In genomic region chr3:138763941-138764340, GRCm38 (mm10) we compare ENCODE assay signal across 23 mouse cellular contexts.
"Had no signal": no experiment of that assay in that cellular context is flagged by ENCODE, and none has a peak within 500 bp of the region (broad histone marks: within the 10 kb centered on the region; RNA-seq: fewer than 3 reads in every experiment).

No protein-coding gene starts in this region.

- H3K27me3 ChIP-seq: heart, embryonic 13.5 days; heart, embryonic 15.5 days; hindbrain, embryonic 13.5 days; hindbrain, embryonic 15.5 days; limb, embryonic 13.5 days; limb, embryonic 15.5 days; liver, embryonic 12.5 days had no signal

- H3K9me3 ChIP-seq: heart, embryonic 15.5 days; hindbrain, embryonic 13.5 days; hindbrain, embryonic 15.5 days; limb, embryonic 13.5 days; limb, embryonic 15.5 days; liver, embryonic 12.5 days had no signal

- H3K36me3 ChIP-seq: heart, embryonic 13.5 days; heart, embryonic 15.5 days; hindbrain, embryonic 13.5 days; hindbrain, embryonic 15.5 days; limb, embryonic 13.5 days; limb, embryonic 15.5 days; liver, embryonic 12.5 days had no signal

- H3K4me2 ChIP-seq: heart, embryonic 11.5 days; heart, embryonic 13.5 days; heart, embryonic 15.5 days; hindbrain, embryonic 13.5 days; hindbrain, embryonic 15.5 days; limb, embryonic 13.5 days; limb, embryonic 15.5 days; liver, embryonic 12.5 days had no signal

- H3K4me3 ChIP-seq: heart, adult 2 months; heart, embryonic 13.5 days; heart, embryonic 15.5 days; hindbrain, embryonic 13.5 days; hindbrain, embryonic 15.5 days; limb, embryonic 13.5 days; limb, embryonic 15.5 days; liver, embryonic 12.5 days had no signal

- H3K27ac ChIP-seq: heart, adult 2 months; heart, embryonic 13.5 days; heart, embryonic 15.5 days; hindbrain, embryonic 13.5 days; hindbrain, embryonic 15.5 days; hindbrain, postnatal 0 days; kidney, postnatal 0 days; limb, embryonic 13.5 days; limb, embryonic 15.5 days; liver, embryonic 12.5 days; liver, embryonic 14.5 days had no signal

- DNase-seq: forebrain, postnatal 0 days; gastrocnemius, postnatal 14 days; gastrocnemius, postnatal 36 days; heart, adult 11 months; heart, adult 2 months; heart, postnatal 14 days; heart, postnatal 36 days; kidney, adult 18-20 months; layer of hippocampus, adult 9-11 months; layer of hippocampus, postnatal 36 days; left cerebral cortex, postnatal 4 days had no signal

- H3K9ac ChIP-seq: forebrain, postnatal 0 days; heart, embryonic 13.5 days; heart, embryonic 15.5 days; hindbrain, embryonic 13.5 days; hindbrain, embryonic 15.5 days; limb, embryonic 13.5 days; limb, embryonic 15.5 days; liver, embryonic 12.5 days; liver, embryonic 14.5 days had no signal

- ATAC-seq: forebrain, postnatal 0 days; hindbrain, postnatal 0 days; intestine, embryonic 16.5 days; liver, embryonic 12.5 days had no signal
